Mouse (Mus musculus) kidney, embryonic 15.5 days (tissue): ENCODE measurements around the gene Rbms2. TPM values are rescaled to one million over a fixed set of nuclear protein-coding genes. Genes with fewer than 3 reads are reported as not detected.

Source experiments
- ATAC-seq: fragments of 200-750 bp; cut with Nextera tagmentation; replicated peaks from 2 replicates; pipeline ENCODE4 v1.8.0; 2017; ENCODE audit warnings: moderate TSS enrichment; ENCODE audit not compliant: low FRiP score
- H3K27ac ChIP-seq: fragments of 300-500 bp; sonication (generic); 2 replicates; pipeline ENCODE4 v1.5.1; 2015; ENCODE audit warnings: mild to moderate bottlenecking, inconsistent platforms
- H3K27me3 ChIP-seq: fragments of 300-500 bp; sonication (generic); 2 replicates; pipeline ENCODE4 v1.6.1; 2015; ENCODE audit warnings: inconsistent platforms
- H3K36me3 ChIP-seq: fragments of 300-500 bp; sonication (generic); 2 replicates; pipeline ENCODE4 v1.6.1; 2015; ENCODE audit warnings: inconsistent platforms
- H3K4me1 ChIP-seq: fragments of 300-500 bp; sonication (generic); 2 replicates; pipeline ENCODE4 v1.6.1; 2015; ENCODE audit warnings: inconsistent platforms
- H3K4me2 ChIP-seq: fragments of 300-500 bp; sonication (generic); 2 replicates; pipeline ENCODE4 v1.6.1; 2015; ENCODE audit warnings: moderate library complexity, mild to moderate bottlenecking, inconsistent platforms
- H3K4me3 ChIP-seq: fragments of 300-500 bp; sonication (generic); replicated peaks from 2 replicates; pipeline ENCODE4 v1.5.1; 2015; ENCODE audit warnings: mild to moderate bottlenecking, inconsistent platforms
- H3K9ac ChIP-seq: fragments of 300-500 bp; sonication (generic); 2 replicates; pipeline ENCODE4 v1.6.1; 2015; ENCODE audit warnings: mild to moderate bottlenecking, inconsistent platforms
- H3K9me3 ChIP-seq: fragments of 300-500 bp; sonication (generic); replicated peaks from 2 replicates; pipeline ENCODE4 v1.6.1; 2016; ENCODE audit warnings: inconsistent platforms
- WGBS: fragments of 180-500 bp; shearing (Covaris S2); methylation state at CpG from one replicate; pipeline ENCODE4 v1.1.7; 2015; ENCODE audit warnings: mixed read lengths; 5-methylcytosine and 5-hydroxymethylcytosine counted together
- microRNA counts: library from miRNA; unstranded; fragments of <30 nt; microRNA quantifications from one replicate; lab custom pipeline; 2016
- microRNA-seq: library from miRNA; unstranded; fragments of <30 nt; microRNA quantifications from one replicate; pipeline ENCODE4, GENCODE M21; 2016
- polyA plus RNA-seq: library from polyadenylated mRNA; unstranded; fragments of >200 nt; fragmentation: Nextera tagmentation; extraction: Ambion mirVana; gene quantifications from 2 replicates; pipeline ENCODE4 v1.2.1, GENCODE M21; 2015

Gene Rbms2
- polyA plus RNA-seq, 1 experiment from 2014 or later = 42.8 TPM

DNA sequence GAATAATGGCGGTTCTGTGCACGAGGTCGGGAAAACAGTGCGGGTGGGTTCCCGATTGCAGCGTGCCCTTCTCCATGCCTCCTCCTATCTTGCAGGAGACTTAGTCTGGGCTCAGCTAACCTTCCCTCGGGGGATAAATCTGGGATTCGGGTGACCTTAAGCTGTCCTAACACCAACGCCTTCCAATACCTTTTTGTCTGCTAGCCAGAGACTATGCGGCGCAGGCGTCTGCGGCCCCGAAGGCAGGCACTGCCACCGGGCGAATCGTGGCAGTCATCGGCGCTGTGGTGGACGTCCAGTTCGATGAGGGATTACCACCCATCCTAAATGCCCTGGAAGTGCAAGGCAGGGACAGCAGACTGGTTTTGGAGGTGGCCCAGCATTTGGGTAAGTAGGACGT is 96.4 kb downstream of the Rbms2 start:
- Histone ChIP-seq H3K27me3 (no peaks in the 10 kb centered on the region), H3K9ac (peak overlapping the region; percentile 99), H3K4me1 (peaks cover 35% of the 10 kb centered on the region), H3K4me3 (peak overlapping the region; percentile 98), H3K27ac (peak overlapping the region; percentile 88), H3K9me3 (no peaks in the 10 kb centered on the region), H3K4me2 (peak overlapping the region; percentile 63), H3K36me3 (peaks cover 46% of the 10 kb centered on the region)
- under 1% methylated on average over 22 of the region's 22 CpGs for WGBS
- no peak for ATAC-seq

DNA sequence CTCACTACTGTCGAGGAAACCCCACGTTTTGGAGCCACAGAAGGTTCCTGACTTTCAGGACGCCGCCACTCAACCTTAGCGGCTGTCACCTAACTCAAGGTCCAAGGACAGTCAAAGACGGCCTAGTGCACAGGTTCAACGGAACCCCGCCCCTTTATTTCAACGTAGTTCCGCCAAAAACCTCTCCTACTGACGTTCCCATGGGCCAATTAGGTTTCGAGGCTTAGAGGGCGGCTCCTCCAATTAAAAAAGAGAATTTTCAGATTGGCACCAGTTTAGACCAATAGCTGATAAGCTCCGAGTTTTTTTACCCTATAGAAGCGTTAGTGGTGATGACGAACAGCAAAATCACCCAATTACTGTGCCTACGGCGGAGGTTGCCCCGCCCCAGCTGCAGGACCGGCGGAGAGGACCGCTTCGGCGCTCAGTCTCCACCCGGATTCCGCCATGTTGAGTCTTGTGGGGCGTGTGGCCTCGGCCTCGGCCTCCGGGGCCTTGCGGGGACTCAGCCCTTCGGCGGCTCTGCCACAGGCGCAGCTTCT is 97.1 kb downstream of the Rbms2 start, which contains the start of gene Atp5b:
Gene Atp5b, plus strand, starts transcription at position 394 of the 542 bp plus-strand sequence.
- Histone ChIP-seq H3K27ac (peak within 1 kb of the TSS; percentile 93), H3K27me3 (no peaks in the 10 kb centered on the region), H3K4me1 (peaks cover 32% of the 10 kb centered on the region), H3K4me2 (peak within 1 kb of the TSS; percentile 63), H3K9ac (peak within 1 kb of the TSS; percentile 99), H3K36me3 (peaks cover 41% of the 10 kb centered on the region), H3K9me3 (no peaks in the 10 kb centered on the region), H3K4me3 (peak within 1 kb of the TSS; percentile 98)
- ATAC-seq = peak; percentile 99
- WGBS = 0% methylated on average over 34 of the region's 34 CpGs

DNA sequence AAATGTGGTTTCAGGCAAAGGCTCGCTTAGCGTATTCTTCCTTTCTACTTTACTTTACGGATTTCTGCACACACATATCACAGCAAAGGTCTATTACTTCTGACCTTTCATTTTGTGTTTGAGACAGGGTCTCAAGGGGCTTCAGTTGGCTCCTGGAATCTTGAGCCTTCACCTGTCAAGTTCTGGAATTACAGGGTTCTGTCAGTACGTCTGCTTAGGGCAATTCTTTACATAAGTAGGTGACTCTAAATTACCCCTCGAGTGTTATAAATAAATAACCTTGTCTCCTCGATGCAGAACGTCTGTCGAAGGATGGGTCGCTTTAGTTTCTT is 97.7 kb downstream of the Rbms2 start:
- peak overlapping the region; percentile 93 for H3K27ac ChIP-seq
- peak overlapping the region; percentile 61 for H3K4me2 ChIP-seq
- H3K36me3 ChIP-seq = peaks cover 41% of the 10 kb centered on the region
- no peaks in the 10 kb centered on the region for H3K27me3 ChIP-seq
- H3K9me3 ChIP-seq = no peaks in the 10 kb centered on the region
- WGBS = 9% methylated on average over 9 of the region's 9 CpGs
- ATAC-seq = no peak
- H3K4me3 ChIP-seq = peak overlapping the region; percentile 98
- peaks cover 30% of the 10 kb centered on the region for H3K4me1 ChIP-seq
- H3K9ac ChIP-seq = peak overlapping the region; percentile 65

GRCm38 (mm10) chr10:128081807-128082476 is 98.2 kb downstream of the Rbms2 start:
- Histone ChIP-seq H3K4me3 (peak overlapping the region; percentile 98), H3K36me3 (peaks cover 41% of the 10 kb centered on the region), H3K4me1 (peaks cover 30% of the 10 kb centered on the region), H3K4me2 (peak overlapping the region; percentile 61), H3K9ac (peak overlapping the region; percentile 65), H3K27ac (peak overlapping the region; percentile 93), H3K9me3 (no peaks in the 10 kb centered on the region), H3K27me3 (no peaks in the 10 kb centered on the region)
- ATAC-seq = no peak
- 55% methylated on average over 6 of the region's 6 CpGs for WGBS

MicroRNAs within 50 kb of the gene (microRNA counts, 519-probe panel; counts per million panel counts)
- microRNA mmu-miR-677 (lab: Ali Mortazavi, UCI) = 31.7 counts per million

Small RNA genes lying within 50 kb of the gene (microRNA-seq; reads per million reads assigned to microRNA genes)
- gene Mir677 = 11.4 reads per million, percentile 30 among the genes with 10 or more reads in this experiment

Other genes starting within 250 kb of the Rbms2 start
- not detected in 2 replicates for gene Hsd17b6, start 172.7 kb downstream of the Rbms2 start, polyA plus RNA-seq
- gene Prim1, start 165.1 kb downstream of the Rbms2 start, polyA plus RNA-seq = 84.9 and 92.8 TPM in 2 replicates
- gene Naca, start 144.7 kb downstream of the Rbms2 start, polyA plus RNA-seq = 838 and 886 TPM in 2 replicates
- gene Ptges3, start 121.3 kb downstream of the Rbms2 start, polyA plus RNA-seq = 493 and 571 TPM in 2 replicates
- 2,850 and 2,855 TPM in 2 replicates for gene Atp5b, start 97.0 kb downstream of the Rbms2 start, polyA plus RNA-seq
- 12.7 and 14.2 TPM in 2 replicates for gene Baz2a, start 88.7 kb downstream of the Rbms2 start, polyA plus RNA-seq
- 1.4 and 1.8 TPM in 2 replicates for gene Gls2, start 14.2 kb upstream of the Rbms2 start, polyA plus RNA-seq
- gene Spryd4, start 31.5 kb upstream of the Rbms2 start, polyA plus RNA-seq = 32.8 and 34.3 TPM in 2 replicates
- gene Mip, start 45.5 kb upstream of the Rbms2 start, polyA plus RNA-seq = not detected in 2 replicates
- gene Timeless, start 51.8 kb upstream of the Rbms2 start, polyA plus RNA-seq = 64.4 and 71.7 TPM in 2 replicates
- 0.40 and 0.45 TPM in 2 replicates for gene Apon, start 73.8 kb upstream of the Rbms2 start, polyA plus RNA-seq
- 0.48 and 2.5 TPM in 2 replicates for gene Apof, start 88.4 kb upstream of the Rbms2 start, polyA plus RNA-seq
- 11.8 and 14.2 TPM in 2 replicates for gene Stat2, start 90.3 kb upstream of the Rbms2 start, polyA plus RNA-seq
- 0.21 and 0.40 TPM in 2 replicates for gene Il23a, start 118.5 kb upstream of the Rbms2 start, polyA plus RNA-seq
- gene Pan2, start 123.0 kb upstream of the Rbms2 start, polyA plus RNA-seq = 38.4 and 41.7 TPM in 2 replicates
- 331 and 361 TPM in 2 replicates for gene Cnpy2, start 142.2 kb upstream of the Rbms2 start, polyA plus RNA-seq
- gene Cs, start 157.4 kb upstream of the Rbms2 start, polyA plus RNA-seq = 200 and 214 TPM in 2 replicates
- 13.7 TPM in 2 replicates for gene Coq10a, start 188.7 kb upstream of the Rbms2 start, polyA plus RNA-seq
- 13.6 and 14.5 TPM in 2 replicates for gene Ankrd52, start 196.8 kb upstream of the Rbms2 start, polyA plus RNA-seq
- gene Slc39a5, start 220.9 kb upstream of the Rbms2 start, polyA plus RNA-seq = 41.5 and 47.1 TPM in 2 replicates
- gene Nabp2, start 231.2 kb upstream of the Rbms2 start, polyA plus RNA-seq = 82.8 and 92.6 TPM in 2 replicates
- 45.1 and 45.9 TPM in 2 replicates for gene Rnf41, start 231.4 kb upstream of the Rbms2 start, polyA plus RNA-seq